Mouse (Mus musculus): ENCODE measurements around the gene Clip2.

- TF ChIP-seq CTCF (IDR thresholded peaks at IDR 0.05; ENCODE audit: low read depth, low read length) (peak; percentile 47), EP300 (IDR thresholded peaks at IDR 0.05; ENCODE audit: insufficient read depth, low read depth, low read length) (no peak), POLR2A (IDR thresholded peaks at IDR 0.05; ENCODE audit: insufficient read depth, low read length) (no peak)
Observed at GRCm38 (mm10) chr5:134501453-134501852, 50.8 kb downstream of the Clip2 start.

Data from ES-Bruce4 (cell line).